Mouse (Mus musculus) forebrain, embryonic 14.5 days (tissue): Measurements from ENCODE around the gene Sft2d1. TPM values are rescaled to one million over a fixed set of nuclear protein-coding genes. Genes with fewer than 3 reads are reported as not detected.

ENCODE experiments used
- ATAC-seq: fragments of 200-750 bp; cut with Nextera tagmentation; 2 replicates; pipeline ENCODE4 v1.8.0; 2017; ENCODE audit warnings: mild to moderate bottlenecking, moderate library complexity
- DNase-seq: peaks from one replicate; pipeline ENCODE4 v3.0.0-alpha.2; 2015; ENCODE audit warnings: low spot score
- H3K27ac ChIP-seq: fragments of 300-500 bp; sonication (generic); 2 replicates; pipeline ENCODE4 v1.5.1; 2014; ENCODE audit warnings: low read depth, mild to moderate bottlenecking, control low read depth, low read length, moderate library complexity
- H3K27me3 ChIP-seq: fragments of 300-500 bp; sonication (generic); replicated peaks from 2 replicates; pipeline ENCODE4 v1.6.1; 2014; ENCODE audit warnings: low read length, control low read depth, mixed read lengths; ENCODE audit not compliant: control insufficient read depth, insufficient read depth
- H3K36me3 ChIP-seq: fragments of 300-500 bp; sonication (generic); 2 replicates; pipeline ENCODE4 v1.6.1; 2014; ENCODE audit warnings: low read length, control low read depth; ENCODE audit not compliant: control insufficient read depth, insufficient read depth
- H3K4me1 ChIP-seq: fragments of 300-500 bp; sonication (generic); 2 replicates; pipeline ENCODE4 v1.6.1; 2014; ENCODE audit warnings: antibody characterized with exemption, low read length, control low read depth; ENCODE audit not compliant: control insufficient read depth, insufficient read depth
- H3K4me2 ChIP-seq: fragments of 300-500 bp; sonication (generic); 2 replicates; pipeline ENCODE4 v1.6.1; 2014; ENCODE audit warnings: mild to moderate bottlenecking, control low read depth, low read length
- H3K4me3 ChIP-seq: fragments of 300-500 bp; sonication (generic); 2 replicates; pipeline ENCODE4 v1.5.1; 2014; ENCODE audit warnings: low read depth, low read length, control low read depth
- H3K9ac ChIP-seq: fragments of 300-500 bp; sonication (generic); 2 replicates; pipeline ENCODE4 v1.6.1; 2014; ENCODE audit warnings: mild to moderate bottlenecking, low read length, control low read depth, moderate library complexity
- H3K9me3 ChIP-seq: fragments of 300-500 bp; sonication (generic); replicated peaks from 2 replicates; pipeline ENCODE4 v1.6.1; 2016; ENCODE audit warnings: low read length, control low read depth, mixed read lengths; ENCODE audit not compliant: control insufficient read depth
- WGBS: fragments of 180-500 bp; shearing (Covaris S2); extraction: QIAGEN DNeasy Blood & Tissue Kit; methylation state at CpG from one replicate; pipeline ENCODE4 v1.1.7; 2014; 5-methylcytosine and 5-hydroxymethylcytosine counted together
- polyA plus RNA-seq: library from polyadenylated mRNA; unstranded; fragments of >200 nt; fragmentation: Nextera tagmentation; extraction: Ambion mirVana; gene quantifications from 2 replicates; pipeline ENCODE4 v1.2.1, GENCODE M21; 2014

Sft2d1 gene
- polyA plus RNA-seq, 1 experiment from 2014 or later = 159 TPM

- Histone ChIP-seq H3K4me1 (peaks cover 13% of the 10 kb centered on the region), H3K4me2 (peak within 1 kb of the TSS; percentile 99), H3K27ac (peak within 1 kb of the TSS; percentile 92), H3K27me3 (no peaks in the 10 kb centered on the region), H3K9ac (peak within 1 kb of the TSS; percentile 85), H3K36me3 (no peaks in the 10 kb centered on the region), H3K9me3 (no peaks in the 10 kb centered on the region), H3K4me3 (peak within 1 kb of the TSS; percentile 80)
- WGBS = 3% methylated on average over 32 of the region's 35 CpGs
- DNase-seq = peak; percentile 52
- peak; percentile 67; the same call in 1 of the 2 replicates for ATAC-seq
Observed at GRCm38 (mm10) chr17:8282821-8283525, 27.9 kb upstream of the Sft2d1 start, which contains the start of gene Mpc1. TSS of gene Mpc1 (plus strand) at chr17:8282904.

GRCm38 (mm10) chr17:8283526-8284253 lies 27.2 kb upstream of the Sft2d1 start:
- peak overlapping the region; percentile 92 for H3K27ac ChIP-seq
- peaks cover 13% of the 10 kb centered on the region for H3K4me1 ChIP-seq
- H3K4me3 ChIP-seq = peak overlapping the region; percentile 80
- H3K4me2 ChIP-seq = peak overlapping the region; percentile 99
- no peaks in the 10 kb centered on the region for H3K27me3 ChIP-seq
- H3K9me3 ChIP-seq = no peaks in the 10 kb centered on the region
- under 1% methylated on average over 77 of the region's 77 CpGs for WGBS
- no peaks in the 10 kb centered on the region for H3K36me3 ChIP-seq
- ATAC-seq (peak; percentile 99), DNase-seq (peak; percentile 98)
- peak overlapping the region; percentile 85 for H3K9ac ChIP-seq

GRCm38 (mm10) chr17:8284254-8284661 lies 26.6 kb upstream of the Sft2d1 start:
- peak overlapping the region; percentile 99 for H3K4me2 ChIP-seq
- H3K4me1 ChIP-seq = peaks cover 13% of the 10 kb centered on the region
- peak overlapping the region; percentile 85 for H3K9ac ChIP-seq
- 0% methylated on average over 32 of the region's 32 CpGs for WGBS
- H3K27ac ChIP-seq = 0 out of 2 replicates have a peak overlapping the region, but pooled peaks have one; percentile 92
- peaks cover 1% of the 10 kb centered on the region; the same call in 1 of the 2 replicates for H3K36me3 ChIP-seq
- H3K27me3 ChIP-seq = no peaks in the 10 kb centered on the region
- peak overlapping the region; percentile 80 for H3K4me3 ChIP-seq
- no peaks in the 10 kb centered on the region for H3K9me3 ChIP-seq
- DNase-seq = peak; percentile 6
- peak; percentile 4 for ATAC-seq

- H3K36me3 ChIP-seq = peaks cover 4% of the 10 kb centered on the region; the same call in 1 of the 2 replicates
- 40% methylated on average over 8 of the region's 8 CpGs for WGBS
Observed at GRCm38 (mm10) chr17:8285056-8285455, 25.8 kb upstream of the Sft2d1 start.

GRCm38 (mm10) chr17:8286987-8287386 lies 23.9 kb upstream of the Sft2d1 start:
- Histone ChIP-seq H3K27me3 (no peaks in the 10 kb centered on the region), H3K4me3 (no peak overlapping the region), H3K4me1 (peaks cover 13% of the 10 kb centered on the region), H3K36me3 (peaks cover 4% of the 10 kb centered on the region; the same call in 1 of the 2 replicates), H3K27ac (no peak overlapping the region), H3K4me2 (no peak overlapping the region), H3K9me3 (no peaks in the 10 kb centered on the region), H3K9ac (no peak overlapping the region)
- WGBS = 76% methylated on average over 4 of the region's 4 CpGs
- DNase-seq (no peak), ATAC-seq (no peak)

More at GRCm38 (mm10) chr17:8285056-8285455, 25.8 kb upstream of the Sft2d1 start:
- H3K4me2 ChIP-seq = peak overlapping the region; percentile 99
- peak overlapping the region; percentile 80 for H3K4me3 ChIP-seq
- H3K4me1 ChIP-seq = peaks cover 13% of the 10 kb centered on the region
- peak overlapping the region; percentile 85 for H3K9ac ChIP-seq
- no peaks in the 10 kb centered on the region for H3K9me3 ChIP-seq
- no peaks in the 10 kb centered on the region for H3K27me3 ChIP-seq
- no peak overlapping the region for H3K27ac ChIP-seq
- DNase-seq (no peak), ATAC-seq (no peak)

- Histone ChIP-seq H3K4me1 (peaks cover 2% of the 10 kb centered on the region), H3K27me3 (no peaks in the 10 kb centered on the region), H3K4me2 (no peak overlapping the region), H3K9me3 (no peaks in the 10 kb centered on the region), H3K9ac (no peak overlapping the region), H3K4me3 (no peak overlapping the region), H3K36me3 (peaks cover 4% of the 10 kb centered on the region; the same call in 1 of the 2 replicates), H3K27ac (no peak overlapping the region)
- DNase-seq (no peak), ATAC-seq (no peak)
- 92% methylated on average over 3 of the region's 3 CpGs for WGBS
Observed at GRCm38 (mm10) chr17:8289993-8290679, 20.8 kb upstream of the Sft2d1 start.

GRCm38 (mm10) chr17:8290736-8291135 lies 20.2 kb upstream of the Sft2d1 start:
- no peak overlapping the region for H3K4me2 ChIP-seq
- peaks cover 4% of the 10 kb centered on the region; the same call in 1 of the 2 replicates for H3K36me3 ChIP-seq
- H3K9me3 ChIP-seq = no peaks in the 10 kb centered on the region
- H3K9ac ChIP-seq = no peak overlapping the region
- H3K27ac ChIP-seq = no peak overlapping the region
- H3K4me3 ChIP-seq = no peak overlapping the region
- H3K4me1 ChIP-seq = no peaks in the 10 kb centered on the region
- ATAC-seq = no peak
- no peak for DNase-seq
- H3K27me3 ChIP-seq = no peaks in the 10 kb centered on the region

- ATAC-seq (no peak), DNase-seq (no peak)
- H3K9me3 ChIP-seq = no peaks in the 10 kb centered on the region
- peaks cover 7% of the 10 kb centered on the region; the same call in 1 of the 2 replicates for H3K36me3 ChIP-seq
- no peak overlapping the region for H3K27ac ChIP-seq
- H3K27me3 ChIP-seq = no peaks in the 10 kb centered on the region
- no peak overlapping the region for H3K4me3 ChIP-seq
- H3K4me1 ChIP-seq = no peaks in the 10 kb centered on the region
- H3K4me2 ChIP-seq = no peak overlapping the region
- no peak overlapping the region for H3K9ac ChIP-seq
Observed at GRCm38 (mm10) chr17:8295825-8296224, 15.1 kb upstream of the Sft2d1 start.
